Mouse (Mus musculus) spleen, adult 2 months (tissue): ENCODE measurements around the gene Cdh23.

Experiments used
- CTCF ChIP-seq: fragments of 200-500 bp; IDR thresholded peaks from 2 replicates; pipeline ENCODE4 v1.5.1; 2011; ENCODE audit warnings: mild to moderate bottlenecking, inconsistent platforms; ENCODE audit not compliant: insufficient read depth, insufficient read length, insufficient replicate concordance; ENCODE audit errors: extremely low read depth
- POLR2A ChIP-seq: fragments of 200-500 bp; IDR thresholded peaks from 2 replicates; pipeline ENCODE4 v1.6.1; 2011; ENCODE audit warnings: low read depth, low read length, inconsistent platforms

DNA sequence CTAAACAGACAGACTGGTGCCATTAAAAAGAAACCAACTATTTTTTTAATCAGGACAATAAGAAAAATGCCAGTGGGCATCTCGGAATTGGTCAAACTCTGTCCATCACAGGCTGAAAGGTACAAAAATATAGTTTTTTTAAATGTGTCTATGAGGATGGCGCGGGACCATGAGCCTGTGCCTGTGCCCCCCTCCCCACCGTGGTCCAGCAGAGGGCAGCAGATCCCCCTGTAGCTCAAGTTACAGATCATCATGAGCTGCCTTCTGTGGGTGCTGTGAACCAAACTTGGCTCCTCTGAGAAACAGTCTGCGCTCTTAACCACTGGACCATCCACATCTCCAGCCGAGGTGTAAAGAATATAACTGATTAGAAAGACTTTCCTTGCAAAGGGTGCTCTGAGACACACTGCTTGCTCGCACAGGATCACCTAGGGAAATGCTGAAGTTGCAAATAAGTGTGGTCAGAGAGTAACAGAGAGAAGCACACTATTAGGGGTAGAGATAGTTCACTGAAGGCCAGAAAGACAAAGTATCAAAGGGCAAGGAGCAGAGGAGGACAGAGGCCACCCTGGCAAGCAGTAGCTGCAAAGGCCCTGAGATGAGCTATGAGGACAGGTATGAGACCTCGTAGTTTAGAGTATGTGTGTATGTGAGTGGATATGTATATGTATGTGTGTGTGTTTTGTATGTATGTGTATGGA, 74.7 kb downstream of the Cdh23 start:
- no peak for TF ChIP-seq CTCF
- TF ChIP-seq POLR2A, result no peak
